Mouse (Mus musculus): Measurements from ENCODE around the gene Cdh10.

GRCm38 (mm10) chr15:18904131-18904530, 85.4 kb downstream of the Cdh10 start:
- no peak for TF ChIP-seq CTCF (IDR thresholded peaks at IDR 0.05; ENCODE audit: low read depth)
- no peak for TF ChIP-seq EP300 (optimal IDR thresholded peaks at IDR 0.05)
